Mouse (Mus musculus): ENCODE data around the gene Pnpla2. TPM values are rescaled to one million over a fixed set of nuclear protein-coding genes. Genes with fewer than 3 reads are reported as not detected.

Gene Pnpla2
- polyA plus RNA-seq, 1 experiment = 18.9 TPM

DNA sequence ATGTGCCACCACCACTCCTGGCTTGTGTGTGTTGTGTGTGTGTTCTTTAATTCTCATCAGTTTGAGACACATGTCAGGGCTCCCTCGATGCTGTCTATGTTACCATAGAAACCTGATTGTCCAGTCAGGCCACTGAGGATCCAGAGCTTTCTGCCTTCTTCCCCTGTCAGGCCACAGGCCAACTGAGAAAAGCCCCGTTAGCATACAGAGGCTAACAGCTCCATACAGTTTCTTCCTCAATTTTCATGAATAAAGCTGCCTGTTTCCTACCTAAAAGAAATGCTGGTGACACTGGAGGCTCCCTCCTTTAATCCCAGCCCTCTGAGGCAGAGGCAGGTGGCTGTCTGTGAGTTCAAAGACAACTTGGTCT lies 18.5 kb upstream of the Pnpla2 start:
- Histone ChIP-seq H3K27ac (ENCODE audit: insufficient read depth, low read length) (no peak overlapping the region), H3K4me3 (ENCODE audit: insufficient read depth, low read length) (peak overlapping the region; percentile 73), H3K4me1 (ENCODE audit: control insufficient read depth, insufficient read depth, low read length) (0 out of 2 replicates have a peak, but pooled peaks cover 10% of the 10 kb centered on the region)
- TF ChIP-seq CTCF (IDR thresholded peaks at IDR 0.05; ENCODE audit: borderline replicate concordance, insufficient read depth, low read length) (no peak), POLR2A (IDR thresholded peaks at IDR 0.05; ENCODE audit: low read depth, low read length) (no peak)

DNA sequence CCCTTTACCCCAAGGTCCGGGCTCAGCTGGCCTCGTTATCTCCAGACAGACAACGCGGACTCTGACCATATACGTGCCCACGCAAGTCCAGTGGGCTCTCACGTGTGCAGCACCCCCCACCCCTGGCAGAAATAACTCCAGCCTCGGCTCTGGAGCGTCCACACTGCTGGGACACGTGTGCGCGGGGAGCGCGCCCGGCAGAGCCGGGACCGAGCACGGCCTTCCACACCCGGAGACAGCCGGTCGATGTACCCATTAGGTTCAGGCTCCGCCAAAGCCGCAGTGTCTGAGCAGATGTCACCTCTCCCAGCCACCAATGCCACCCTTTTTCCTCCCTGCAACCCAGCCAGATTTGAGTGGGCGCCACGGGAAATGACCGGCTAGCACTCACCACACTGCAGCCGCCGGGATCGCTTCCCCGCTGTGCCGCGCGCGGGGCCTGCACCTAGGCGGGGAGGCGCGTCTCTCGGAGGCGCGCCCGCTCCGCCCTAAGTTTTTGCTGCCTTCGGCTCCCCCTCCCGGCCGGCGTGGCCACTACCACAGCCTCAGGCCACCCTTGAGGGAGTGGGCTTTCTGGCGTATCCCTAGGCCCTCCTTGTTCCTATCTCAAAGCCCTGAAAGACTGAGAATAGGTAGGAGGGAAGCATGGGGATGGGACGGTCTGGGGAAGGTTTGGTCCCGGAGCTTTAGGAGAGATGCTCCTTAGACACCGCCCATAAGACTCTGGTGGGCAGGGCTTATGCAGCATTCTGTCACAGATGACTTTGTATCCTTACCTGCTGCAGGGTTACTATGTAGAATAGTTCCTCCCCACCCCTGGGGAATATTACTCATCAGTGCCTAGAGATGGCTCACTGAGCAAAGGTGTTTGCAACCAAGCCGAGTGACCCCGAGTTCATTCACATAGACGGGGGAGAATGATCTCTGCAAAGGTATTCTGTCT lies 17.5 kb upstream of the Pnpla2 start, which contains the start of gene Slc25a22:
TSS of gene Slc25a22 (minus strand) at position 715 of the 943 bp plus-strand sequence.
- peaks cover 10% of the 10 kb centered on the region; the same call in 1 of the 2 replicates for H3K4me1 ChIP-seq (ENCODE audit: control insufficient read depth, insufficient read depth, low read length)
- TF ChIP-seq POLR2A (IDR thresholded peaks at IDR 0.05; ENCODE audit: low read depth, low read length) (peak; percentile 83), CTCF (IDR thresholded peaks at IDR 0.05; ENCODE audit: borderline replicate concordance, insufficient read depth, low read length) (0 out of 2 replicates have a peak, but pooled peaks have one; percentile 26)
- H3K27ac ChIP-seq (ENCODE audit: insufficient read depth, low read length) = peak within 1 kb of the TSS; percentile 21; the same call in 1 of the 2 replicates
- peak within 1 kb of the TSS; percentile 73 for H3K4me3 ChIP-seq (ENCODE audit: insufficient read depth, low read length)

DNA sequence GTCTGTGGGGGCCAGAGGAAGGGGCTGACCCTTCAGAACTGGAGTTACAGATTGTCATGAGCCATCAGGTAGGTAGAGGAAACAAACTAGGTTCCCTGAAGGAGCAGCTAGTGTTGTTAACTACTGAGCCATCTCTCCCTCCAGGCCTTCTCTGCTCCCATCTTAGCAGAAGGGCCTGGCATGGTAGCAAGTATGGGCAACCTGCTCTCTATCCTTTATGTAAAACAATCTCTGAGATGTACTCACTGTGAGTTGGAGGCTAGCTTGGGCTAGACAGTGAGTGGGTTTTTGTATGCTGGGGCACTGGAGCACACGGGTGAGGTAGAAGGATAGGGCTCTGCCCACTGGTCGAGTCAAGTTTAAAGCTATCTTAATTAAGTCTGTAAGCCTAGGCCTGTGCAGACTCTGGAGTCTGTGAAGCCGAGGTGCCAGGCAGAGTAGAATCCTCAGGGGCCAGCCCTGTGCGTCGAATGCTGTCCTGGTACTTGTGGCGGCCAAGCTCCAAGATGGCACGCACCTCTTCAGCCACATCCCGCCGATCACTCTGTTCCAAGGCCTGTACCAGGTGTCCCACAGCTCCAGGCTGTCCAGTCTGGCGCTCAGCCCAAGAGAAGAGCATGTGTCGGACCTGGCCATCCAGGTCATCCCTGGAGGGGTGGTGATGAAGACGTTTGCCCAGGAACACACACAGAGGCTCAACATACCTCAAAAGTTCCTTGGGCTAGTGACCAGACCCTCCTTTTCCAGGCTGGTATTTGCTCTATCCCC lies 16.6 kb upstream of the Pnpla2 start:
- no peak overlapping the region for H3K4me3 ChIP-seq (ENCODE audit: insufficient read depth, low read length)
- H3K4me1 ChIP-seq (ENCODE audit: control insufficient read depth, insufficient read depth, low read length) = peaks cover 10% of the 10 kb centered on the region; the same call in 1 of the 2 replicates
- TF ChIP-seq POLR2A (IDR thresholded peaks at IDR 0.05; ENCODE audit: low read depth, low read length) = no peak
- TF ChIP-seq CTCF (IDR thresholded peaks at IDR 0.05; ENCODE audit: borderline replicate concordance, insufficient read depth, low read length) = no peak
- no peak overlapping the region for H3K27ac ChIP-seq (ENCODE audit: insufficient read depth, low read length)

DNA sequence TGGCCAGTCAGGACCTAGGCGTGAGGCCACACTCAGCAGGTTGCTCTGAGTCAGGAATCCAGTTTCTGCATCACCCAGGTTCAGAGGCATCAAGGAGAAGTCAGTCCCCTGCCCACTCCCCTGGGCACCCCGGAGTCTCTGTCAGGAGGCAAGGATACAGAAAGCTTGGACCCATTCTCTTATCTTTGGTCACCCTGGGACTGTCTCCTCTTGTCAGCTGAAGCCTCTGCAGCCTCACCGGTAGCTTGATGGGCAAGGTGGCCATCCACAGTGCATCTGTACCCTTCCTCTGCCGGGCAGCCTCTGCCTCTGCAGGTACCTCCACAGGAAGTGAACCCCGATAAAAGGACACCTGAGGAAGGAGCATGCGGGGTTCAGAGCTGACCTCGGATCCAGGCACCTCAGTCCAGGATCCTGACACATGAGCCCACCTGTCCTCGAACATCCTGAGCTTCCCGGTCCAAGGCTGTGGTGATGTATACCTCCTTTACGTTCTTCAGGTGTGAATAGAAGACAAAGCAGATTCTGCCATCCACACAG lies 15.8 kb upstream of the Pnpla2 start:
- Histone ChIP-seq H3K27ac (ENCODE audit: insufficient read depth, low read length) (no peak overlapping the region), H3K4me3 (ENCODE audit: insufficient read depth, low read length) (no peak overlapping the region), H3K4me1 (ENCODE audit: control insufficient read depth, insufficient read depth, low read length) (peaks cover 10% of the 10 kb centered on the region; the same call in 1 of the 2 replicates)
- TF ChIP-seq POLR2A (IDR thresholded peaks at IDR 0.05; ENCODE audit: low read depth, low read length) (no peak), CTCF (IDR thresholded peaks at IDR 0.05; ENCODE audit: borderline replicate concordance, insufficient read depth, low read length) (no peak)

DNA sequence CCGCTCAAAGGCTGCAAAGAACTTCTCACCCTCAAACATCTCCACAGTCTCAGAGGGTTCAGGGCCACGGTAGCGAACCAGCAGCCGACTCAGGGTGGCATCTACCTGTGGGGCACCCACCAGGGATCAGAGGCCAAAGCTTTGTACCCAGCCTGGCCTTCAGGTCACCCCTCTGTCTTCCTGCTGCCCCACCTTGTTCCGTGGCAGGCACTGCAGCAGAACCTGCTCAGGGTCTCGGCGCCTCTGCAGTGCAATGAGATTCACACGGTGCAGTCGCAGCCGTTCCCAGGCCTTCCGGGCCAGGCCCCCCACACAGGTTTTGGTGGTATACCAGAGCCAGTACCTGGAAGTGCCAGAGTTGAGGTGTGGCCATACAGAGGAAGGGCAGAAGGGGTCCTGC lies 15.2 kb upstream of the Pnpla2 start:
- Histone ChIP-seq H3K4me3 (ENCODE audit: insufficient read depth, low read length) (no peak overlapping the region), H3K4me1 (ENCODE audit: control insufficient read depth, insufficient read depth, low read length) (peaks cover 10% of the 10 kb centered on the region; the same call in 1 of the 2 replicates), H3K27ac (ENCODE audit: insufficient read depth, low read length) (no peak overlapping the region)
- TF ChIP-seq POLR2A (IDR thresholded peaks at IDR 0.05; ENCODE audit: low read depth, low read length) = no peak
- TF ChIP-seq CTCF (IDR thresholded peaks at IDR 0.05; ENCODE audit: borderline replicate concordance, insufficient read depth, low read length) = no peak

DNA sequence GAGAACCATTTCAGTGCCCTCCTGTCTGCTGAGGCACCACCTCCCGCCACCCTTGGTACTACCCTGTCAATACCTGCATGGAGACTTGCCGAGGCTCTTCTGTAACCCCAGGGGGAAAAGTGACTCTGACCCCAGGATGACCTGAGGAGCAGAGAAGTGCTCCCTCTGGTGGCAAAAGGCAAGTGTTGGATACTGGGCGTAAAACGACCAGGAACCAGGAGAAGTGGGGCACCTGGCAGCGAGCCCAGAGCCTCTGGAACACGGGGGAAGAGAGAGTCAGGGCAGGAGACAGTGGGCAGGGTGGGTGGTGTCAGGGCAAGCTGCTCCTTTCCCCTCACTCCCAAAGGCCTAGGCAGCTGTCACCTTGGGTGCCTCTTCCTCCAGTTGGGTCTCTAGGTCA lies 14.4 kb upstream of the Pnpla2 start:
- Histone ChIP-seq H3K4me3 (ENCODE audit: insufficient read depth, low read length) (no peak overlapping the region), H3K4me1 (ENCODE audit: control insufficient read depth, insufficient read depth, low read length) (peaks cover 7% of the 10 kb centered on the region; the same call in 1 of the 2 replicates), H3K27ac (ENCODE audit: insufficient read depth, low read length) (no peak overlapping the region)
- TF ChIP-seq CTCF (IDR thresholded peaks at IDR 0.05; ENCODE audit: borderline replicate concordance, insufficient read depth, low read length) (peak; percentile 68; the same call in 1 of the 2 replicates), POLR2A (IDR thresholded peaks at IDR 0.05; ENCODE audit: low read depth, low read length) (no peak)

DNA sequence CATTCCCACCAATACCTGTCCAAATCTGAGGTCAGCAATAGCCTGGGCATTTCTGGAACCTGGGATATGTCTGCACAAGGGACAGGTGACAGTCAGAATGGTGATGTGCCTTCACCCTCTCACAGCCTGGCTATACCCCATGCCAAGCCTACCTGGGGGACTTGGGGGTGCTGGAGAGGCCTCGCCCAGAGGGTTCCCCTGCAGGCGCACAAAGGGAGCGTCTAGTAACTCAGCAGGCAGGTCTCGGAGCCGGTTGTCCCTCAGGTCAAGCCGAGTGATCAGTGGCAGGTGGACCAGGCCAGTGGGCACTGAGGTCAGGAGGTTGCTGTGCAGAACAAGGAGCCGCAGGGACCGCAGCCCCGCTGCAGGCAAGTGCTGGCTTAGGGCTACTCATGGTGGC lies 13.5 kb upstream of the Pnpla2 start:
- Histone ChIP-seq H3K4me3 (ENCODE audit: insufficient read depth, low read length) (peak overlapping the region; percentile 63), H3K27ac (ENCODE audit: insufficient read depth, low read length) (no peak overlapping the region), H3K4me1 (ENCODE audit: control insufficient read depth, insufficient read depth, low read length) (peaks cover 3% of the 10 kb centered on the region; the same call in 1 of the 2 replicates)
- TF ChIP-seq POLR2A (IDR thresholded peaks at IDR 0.05; ENCODE audit: low read depth, low read length) = no peak
- no peak for TF ChIP-seq CTCF (IDR thresholded peaks at IDR 0.05; ENCODE audit: borderline replicate concordance, insufficient read depth, low read length)

DNA sequence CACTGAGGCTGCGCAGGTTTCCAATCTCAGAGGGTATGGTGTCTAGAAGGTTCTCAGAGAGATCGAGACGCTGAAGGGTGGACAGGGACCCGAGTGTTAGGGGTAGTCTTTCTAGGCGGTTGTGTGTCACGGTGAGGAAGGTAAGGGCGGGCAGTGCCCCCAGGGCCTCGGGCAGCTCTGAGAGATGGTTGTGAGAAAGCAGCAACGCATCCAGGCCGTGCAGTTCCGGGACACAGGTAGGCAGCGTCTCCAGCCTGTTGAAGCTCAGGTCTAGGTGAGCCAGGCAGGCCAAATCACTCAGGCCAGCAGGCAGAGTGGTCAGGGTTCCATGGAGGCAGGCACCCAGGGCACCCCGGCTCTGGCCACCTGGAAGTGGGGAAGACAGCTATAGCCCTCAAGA lies 12.8 kb upstream of the Pnpla2 start:
- TF ChIP-seq CTCF (IDR thresholded peaks at IDR 0.05; ENCODE audit: borderline replicate concordance, insufficient read depth, low read length) = no peak
- no peak for TF ChIP-seq POLR2A (IDR thresholded peaks at IDR 0.05; ENCODE audit: low read depth, low read length)
- peak overlapping the region; percentile 63 for H3K4me3 ChIP-seq (ENCODE audit: insufficient read depth, low read length)
- no peak overlapping the region for H3K27ac ChIP-seq (ENCODE audit: insufficient read depth, low read length)
- H3K4me1 ChIP-seq (ENCODE audit: control insufficient read depth, insufficient read depth, low read length) = peaks cover 3% of the 10 kb centered on the region; the same call in 1 of the 2 replicates
